Mouse (Mus musculus): ENCODE results near the gene Xylt1.

- peak in 1 of 3 experiments; percentile 10; a peak in 2 of 6 replicates for TF ChIP-seq CTCF (IDR thresholded peaks at IDR 0.05 in 2 of 3, conservative IDR thresholded peaks at IDR 0.05 in 1 of 3; ENCODE audit: control insufficient read depth in 1 of 3, insufficient read depth in 1 of 3, low read depth in 2 of 3, low read length in 3 of 3, poor library complexity in 1 of 3, severe bottlenecking in 1 of 3)
- TF ChIP-seq EP300 (IDR thresholded peaks at IDR 0.05; ENCODE audit: low read depth in 1 of 2, low read length in 2 of 2): no peak
- no peak for TF ChIP-seq GATA1 (IDR thresholded peaks at IDR 0.05; ENCODE audit: low read depth, low read length)
- no peak for TF ChIP-seq POLR2AphosphoS2 (IDR thresholded peaks at IDR 0.05; ENCODE audit: low read length)
- TF ChIP-seq NELFE (IDR thresholded peaks at IDR 0.05; ENCODE audit: low read depth, low read length): no peak
- TF ChIP-seq NRF1 (IDR thresholded peaks at IDR 0.05; ENCODE audit: insufficient read depth, low read depth, low read length, poor library complexity, severe bottlenecking): no peak
- no peak for TF ChIP-seq ZNF384 (IDR thresholded peaks at IDR 0.05; ENCODE audit: low read depth, low read length)
- TF ChIP-seq MAX (IDR thresholded peaks at IDR 0.05; ENCODE audit: low read length): no peak
Measured at GRCm38 (mm10) chr7:117709901-117710607, 329.3 kb downstream of the Xylt1 start.

Data from MEL (cell line).